Mouse (Mus musculus) CH12.LX (cell line): ENCODE measurements around the gene Slc37a3.

Experiments
- BHLHE40 ChIP-seq: IDR thresholded peaks from 2 replicates; pipeline ENCODE4 v1.6.1; 2011; ENCODE audit warnings: mild to moderate bottlenecking, low read depth, low read length, improper control_type of control experiment
- CTCF ChIP-seq, 2 experiments: IDR thresholded peaks in 1 of 2; conservative IDR thresholded peaks in 1 of 2; 2 replicates each; pipeline ENCODE4 v1.5.1; 2011 to 2012; ENCODE audit warnings: low read depth in 2 of 2, low read length in 2 of 2, improper control_type of control experiment in 1 of 2, inconsistent platforms in 1 of 2, mild to moderate bottlenecking in 1 of 2, moderate library complexity in 1 of 2
- EP300 ChIP-seq: IDR thresholded peaks from 2 replicates; pipeline ENCODE4 v1.6.1; 2011; ENCODE audit warnings: low read length, improper control_type of control experiment
- KAT2A ChIP-seq: IDR thresholded peaks from 2 replicates; pipeline ENCODE4 v1.6.1; 2012; ENCODE audit warnings: low read length, improper control_type of control experiment, inconsistent platforms; ENCODE audit not compliant: insufficient replicate concordance
- POLR2A ChIP-seq: IDR thresholded peaks from 2 replicates; pipeline ENCODE4 v1.6.1; 2011; ENCODE audit warnings: low read depth, mild to moderate bottlenecking, improper control_type of control experiment, low read length
- ZC3H11A ChIP-seq: IDR thresholded peaks from 2 replicates; pipeline ENCODE4 v1.6.1; 2012; ENCODE audit warnings: low read depth, mild to moderate bottlenecking, inconsistent platforms, low read length, improper control_type of control experiment
- ZMIZ1 ChIP-seq: IDR thresholded peaks from 2 replicates; pipeline ENCODE4 v1.6.1; 2012; ENCODE audit warnings: low read depth, mild to moderate bottlenecking, inconsistent platforms, low read length, improper control_type of control experiment

- no peak for TF ChIP-seq ZMIZ1
- no peak for TF ChIP-seq ZC3H11A
- TF ChIP-seq EP300: no peak
- TF ChIP-seq POLR2A: no peak
- TF ChIP-seq KAT2A: no peak
- TF ChIP-seq CTCF (conservative IDR thresholded peaks at IDR 0.05 in 1 of 2, IDR thresholded peaks at IDR 0.05 in 1 of 2; ENCODE audit: low read depth in 2 of 2, low read length in 2 of 2): no peak
- no peak for TF ChIP-seq BHLHE40
Observed at GRCm38 (mm10) chr6:39320286-39320685, 57.2 kb downstream of the Slc37a3 start.
